Mouse (Mus musculus): ENCODE data around the gene Ttf2.

Gene Ttf2

GRCm38 (mm10) chr3:100911498-100912213, 57.8 kb downstream of the Ttf2 start:
- DNase-seq (ENCODE audit: low read depth, low spot score): no peak

GRCm38 (mm10) chr3:100911026-100911425, 58.4 kb downstream of the Ttf2 start:
- DNase-seq (ENCODE audit: low read depth, low spot score): no peak

- no peak for DNase-seq (ENCODE audit: low read depth, low spot score)
Observed at GRCm38 (mm10) chr3:100910621-100911020, 58.8 kb downstream of the Ttf2 start.

- no peak for DNase-seq (ENCODE audit: low read depth, low spot score)
Observed at GRCm38 (mm10) chr3:100908594-100908993, 60.9 kb downstream of the Ttf2 start.

GRCm38 (mm10) chr3:100906916-100907315, 62.5 kb downstream of the Ttf2 start:
- no peak for DNase-seq (ENCODE audit: low read depth, low spot score)

- DNase-seq (ENCODE audit: low read depth, low spot score): no peak
Observed at GRCm38 (mm10) chr3:100906128-100906527, 63.3 kb downstream of the Ttf2 start.

GRCm38 (mm10) chr3:100895500-100895899, 74.0 kb downstream of the Ttf2 start:
- DNase-seq (ENCODE audit: low read depth, low spot score): no peak

- no peak for DNase-seq (ENCODE audit: low read depth, low spot score)
Observed at GRCm38 (mm10) chr3:100892383-100893335, 76.8 kb downstream of the Ttf2 start.

- no peak for DNase-seq (ENCODE audit: low read depth, low spot score)
Observed at GRCm38 (mm10) chr3:100890406-100890805, 79.1 kb downstream of the Ttf2 start.

- no peak for DNase-seq (ENCODE audit: low read depth, low spot score)
Observed at GRCm38 (mm10) chr3:100889234-100889633, 80.2 kb downstream of the Ttf2 start.
